Mouse (Mus musculus) kidney, postnatal 0 days (tissue): ENCODE measurements around the gene Vps13a. TPM values are rescaled to one million over a fixed set of nuclear protein-coding genes. Genes with fewer than 3 reads are reported as not detected.

ENCODE experiments used
- ATAC-seq: fragments of 200-750 bp; cut with Nextera tagmentation; replicated peaks from 2 replicates; pipeline ENCODE4 v1.8.0; 2017; ENCODE audit warnings: low read depth, moderate number of reproducible peaks, moderate TSS enrichment, moderate library complexity; ENCODE audit not compliant: low FRiP score
- DNase-seq: peaks from one replicate; pipeline ENCODE4 v3.0.0-alpha.2; 2016; ENCODE audit warnings: low spot score
- H3K27ac ChIP-seq: fragments of 300-500 bp; sonication (generic); 2 replicates; pipeline ENCODE4 v1.5.1; 2014; ENCODE audit warnings: mild to moderate bottlenecking
- H3K27me3 ChIP-seq: fragments of 300-500 bp; sonication (generic); 2 replicates; pipeline ENCODE4 v1.6.1; 2014; ENCODE audit warnings: low read length, mixed read lengths; ENCODE audit not compliant: insufficient read depth
- H3K36me3 ChIP-seq: fragments of 300-500 bp; sonication (generic); 2 replicates; pipeline ENCODE4 v1.6.1; 2014; ENCODE audit warnings: low read length, mixed read lengths; ENCODE audit not compliant: insufficient read depth
- H3K4me1 ChIP-seq: fragments of 300-500 bp; sonication (generic); replicated peaks from 2 replicates; pipeline ENCODE4 v1.6.1; 2014; ENCODE audit warnings: antibody characterized with exemption, low read length, mixed read lengths; ENCODE audit not compliant: insufficient read depth
- H3K4me2 ChIP-seq: fragments of 300-500 bp; sonication (generic); 2 replicates; pipeline ENCODE4 v1.6.1; 2014; ENCODE audit warnings: mild to moderate bottlenecking, low read length, moderate library complexity, mixed read lengths
- H3K4me3 ChIP-seq: fragments of 300-500 bp; sonication (generic); replicated peaks from 2 replicates; pipeline ENCODE4 v1.5.1; 2014; ENCODE audit warnings: low read depth, low read length
- H3K9ac ChIP-seq: fragments of 300-500 bp; sonication (generic); 2 replicates; pipeline ENCODE4 v1.6.1; 2014; ENCODE audit warnings: low read depth, low read length
- H3K9me3 ChIP-seq: fragments of 300-500 bp; sonication (generic); replicated peaks from 2 replicates; pipeline ENCODE4 v1.6.1; 2016; ENCODE audit warnings: low read length, inconsistent platforms, mixed read lengths
- CTCF ChIP-seq: IDR thresholded peaks from 2 replicates; pipeline ENCODE4 v1.5.1; 2016; ENCODE audit warnings: antibody characterized with exemption, low read depth, mild to moderate bottlenecking, moderate library complexity
- WGBS: fragments of 180-500 bp; shearing (Covaris S2); extraction: QIAGEN DNeasy Blood & Tissue Kit; methylation state at CpG from one replicate; pipeline ENCODE4 v1.1.7; 2014; 5-methylcytosine and 5-hydroxymethylcytosine counted together
- polyA plus RNA-seq: library from polyadenylated mRNA; unstranded; fragments of >200 nt; fragmentation: Nextera tagmentation; extraction: Ambion mirVana; gene quantifications from 2 replicates; pipeline ENCODE4 v1.2.1, GENCODE M21; 2015

Vps13a gene
- 9.6 TPM in 2 replicates for polyA plus RNA-seq

DNA sequence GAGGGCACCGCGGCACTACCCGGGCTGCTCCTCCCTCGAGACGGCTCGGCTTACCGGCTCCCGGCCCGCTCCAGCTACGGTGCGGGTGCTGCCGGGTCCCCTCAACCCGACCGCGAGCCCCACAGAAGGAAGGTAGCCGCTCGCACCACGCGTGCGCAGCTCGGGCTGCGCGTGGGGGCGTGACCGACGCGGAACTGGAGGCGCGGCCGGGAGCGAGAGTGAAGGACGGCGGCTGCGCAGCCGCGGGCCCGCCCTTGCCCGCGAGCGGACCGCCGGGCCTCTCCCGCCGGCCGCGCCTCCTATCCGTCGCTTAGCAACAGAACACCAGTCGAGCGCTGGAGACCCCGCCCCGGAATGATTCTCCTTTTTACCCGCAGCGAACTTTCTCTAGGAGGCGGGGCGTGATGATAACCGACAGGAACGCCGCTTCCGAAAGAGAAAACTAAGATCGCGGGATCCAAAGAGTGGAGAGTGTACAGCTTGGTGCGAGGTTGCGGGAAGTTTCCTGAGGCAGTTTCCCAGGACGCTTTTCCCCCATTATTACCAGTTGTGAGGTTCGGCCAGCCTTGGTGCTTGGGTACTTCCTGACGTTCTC is at the start of gene Vps13a:
Gene Vps13a, minus strand, starts transcription at position 144 of the 595 bp plus-strand sequence.
- H3K4me3 ChIP-seq: peak within 1 kb of the TSS; percentile 74
- no peaks in the 10 kb centered on the region for H3K9me3 ChIP-seq
- H3K36me3 ChIP-seq: no peaks in the 10 kb centered on the region
- peak within 1 kb of the TSS; percentile 53 for H3K9ac ChIP-seq
- peak; percentile 97 for DNase-seq
- under 1% methylated on average over 59 of the region's 67 CpGs for WGBS
- peak within 1 kb of the TSS; percentile 98 for H3K4me2 ChIP-seq
- peak within 1 kb of the TSS; percentile 31; the same call in 1 of the 2 replicates for H3K27ac ChIP-seq
- TF ChIP-seq CTCF: no peak
- H3K27me3 ChIP-seq: no peaks in the 10 kb centered on the region
- no peaks in the 10 kb centered on the region for H3K4me1 ChIP-seq
- ATAC-seq: peak; percentile 98

GRCm38 (mm10) chr19:16827657-16828056 is 46.9 kb upstream of the Vps13a start:
- 81% methylated on average over 5 of the region's 5 CpGs for WGBS
- Histone ChIP-seq H3K27ac (no peak overlapping the region), H3K9ac (no peak overlapping the region), H3K4me1 (no peaks in the 10 kb centered on the region), H3K36me3 (no peaks in the 10 kb centered on the region), H3K9me3 (no peaks in the 10 kb centered on the region), H3K4me2 (no peak overlapping the region), H3K27me3 (no peaks in the 10 kb centered on the region), H3K4me3 (no peak overlapping the region)
- no peak for DNase-seq
- no peak for ATAC-seq
- no peak for TF ChIP-seq CTCF

DNA sequence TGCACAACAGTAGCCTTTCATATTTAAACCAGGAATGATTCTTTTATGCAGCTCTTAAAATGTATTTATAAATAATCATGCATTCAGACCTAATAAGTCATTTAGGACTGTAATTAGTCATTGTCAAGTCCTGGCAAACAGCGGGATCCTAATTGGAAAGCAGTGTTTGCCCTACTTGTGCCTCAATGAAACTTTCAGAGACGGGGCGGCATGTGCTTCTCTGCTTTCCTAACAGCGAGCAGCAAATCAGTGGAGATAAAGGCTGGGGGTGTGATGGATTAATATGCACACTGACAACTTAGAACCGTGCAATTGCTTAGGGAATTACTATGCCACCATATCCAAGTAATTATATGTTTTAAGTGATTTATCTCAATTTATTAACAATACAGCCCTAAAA is 44.5 kb upstream of the Vps13a start:
- Histone ChIP-seq H3K27me3 (no peaks in the 10 kb centered on the region), H3K9ac (no peak overlapping the region), H3K4me2 (no peak overlapping the region), H3K4me1 (no peaks in the 10 kb centered on the region), H3K27ac (no peak overlapping the region), H3K9me3 (no peaks in the 10 kb centered on the region), H3K4me3 (no peak overlapping the region), H3K36me3 (no peaks in the 10 kb centered on the region)
- DNase-seq (no peak), ATAC-seq (no peak)
- 62% methylated on average over 5 of the region's 5 CpGs for WGBS
- TF ChIP-seq CTCF: no peak

DNA sequence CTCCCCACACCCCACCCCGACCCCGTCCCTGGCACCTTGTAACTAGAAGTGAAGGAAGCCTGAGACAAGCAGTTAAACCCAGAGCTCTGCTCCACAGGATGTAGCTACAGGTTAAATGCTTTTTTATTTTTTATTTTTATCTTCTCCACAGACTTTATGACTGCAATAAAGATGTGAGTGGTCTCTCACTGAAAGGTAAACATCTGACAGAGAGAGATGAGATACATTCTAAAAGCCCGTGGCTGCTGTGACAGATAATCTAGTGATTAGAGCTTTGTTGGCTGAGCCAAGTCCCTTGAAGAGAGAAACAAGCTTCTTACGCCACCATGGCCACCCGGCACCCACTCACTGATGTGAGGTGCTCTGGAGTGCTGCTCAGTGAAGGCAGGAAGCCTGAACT is 34.1 kb upstream of the Vps13a start:
- H3K4me3 ChIP-seq: no peak overlapping the region
- no peaks in the 10 kb centered on the region for H3K27me3 ChIP-seq
- no peaks in the 10 kb centered on the region for H3K36me3 ChIP-seq
- H3K4me2 ChIP-seq: no peak overlapping the region
- H3K4me1 ChIP-seq: no peaks in the 10 kb centered on the region
- H3K27ac ChIP-seq: no peak overlapping the region
- 48% methylated on average over 5 of the region's 5 CpGs for WGBS
- H3K9me3 ChIP-seq: no peaks in the 10 kb centered on the region
- TF ChIP-seq CTCF: no peak
- H3K9ac ChIP-seq: no peak overlapping the region
- DNase-seq: no peak
- ATAC-seq: no peak

- 83% methylated on average over 7 of the region's 7 CpGs for WGBS
- Histone ChIP-seq H3K4me2 (no peak overlapping the region), H3K9me3 (no peaks in the 10 kb centered on the region), H3K4me1 (no peaks in the 10 kb centered on the region), H3K9ac (no peak overlapping the region), H3K27me3 (no peaks in the 10 kb centered on the region), H3K27ac (no peak overlapping the region), H3K4me3 (no peak overlapping the region), H3K36me3 (no peaks in the 10 kb centered on the region)
- no peak for TF ChIP-seq CTCF
- no peak for DNase-seq
- no peak for ATAC-seq
Observed at GRCm38 (mm10) chr19:16813306-16813705, 32.6 kb upstream of the Vps13a start.

DNA sequence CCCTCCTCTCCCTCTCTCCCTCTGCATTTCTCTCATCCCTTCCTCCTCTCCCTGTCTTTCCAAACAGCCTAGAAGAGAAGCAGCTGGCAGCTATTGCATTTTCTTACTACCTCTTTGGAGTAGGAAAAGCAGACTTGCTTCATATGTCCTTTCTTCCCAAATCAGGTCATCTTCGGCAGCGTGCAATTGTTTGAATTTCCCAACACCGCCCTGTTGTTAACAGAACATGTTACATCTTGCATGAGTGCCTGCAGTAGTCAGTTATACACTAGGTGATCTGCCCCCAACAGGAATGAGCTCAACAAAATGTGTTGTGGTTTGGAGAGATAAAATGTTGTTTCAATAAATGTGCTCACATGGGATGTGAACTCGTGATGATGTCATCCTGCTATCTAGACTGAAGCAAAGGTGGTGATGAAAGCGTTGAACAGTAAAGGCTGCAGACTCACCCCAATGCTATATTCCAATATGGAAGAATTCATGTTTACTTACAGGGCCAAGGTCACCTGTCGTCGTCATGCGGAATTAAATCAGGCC is 31.4 kb upstream of the Vps13a start:
- no peak for DNase-seq
- Histone ChIP-seq H3K27ac (no peak overlapping the region), H3K4me2 (no peak overlapping the region), H3K4me1 (no peaks in the 10 kb centered on the region), H3K9ac (no peak overlapping the region), H3K36me3 (no peaks in the 10 kb centered on the region), H3K27me3 (no peaks in the 10 kb centered on the region), H3K9me3 (no peaks in the 10 kb centered on the region), H3K4me3 (no peak overlapping the region)
- no peak for TF ChIP-seq CTCF
- no peak for ATAC-seq
- 89% methylated on average over 8 of the region's 8 CpGs for WGBS
